Mouse (Mus musculus): ENCODE data around the gene Gjd3.
"Not testable (repeated sequence)": the region's sequence is repeated elsewhere in the genome, so short reads cannot be mapped to it uniquely, and the experiment has no call there.

Gjd3 gene

DNA sequence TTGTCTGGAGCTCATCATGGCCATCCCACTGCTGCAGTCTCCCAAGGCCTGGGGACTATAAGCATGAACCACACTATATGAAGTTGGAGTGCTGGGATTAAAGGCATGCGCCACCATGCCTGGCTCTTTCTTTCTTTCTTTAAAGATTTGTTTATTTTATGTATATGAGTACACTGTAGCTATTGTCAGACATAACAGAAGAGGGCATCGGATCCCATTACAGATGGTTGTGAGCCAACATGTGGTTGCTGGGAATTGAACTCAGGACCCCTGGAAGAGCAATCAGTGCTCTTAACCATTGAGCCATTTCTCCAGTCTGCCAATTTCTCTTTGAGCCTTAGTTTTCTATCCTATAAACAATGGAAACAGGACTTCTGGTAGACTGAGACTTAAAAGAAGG lies 49.0 kb downstream of the Gjd3 start:
- not testable (repeated sequence) for DNase-seq (ENCODE audit: low spot score)

DNA sequence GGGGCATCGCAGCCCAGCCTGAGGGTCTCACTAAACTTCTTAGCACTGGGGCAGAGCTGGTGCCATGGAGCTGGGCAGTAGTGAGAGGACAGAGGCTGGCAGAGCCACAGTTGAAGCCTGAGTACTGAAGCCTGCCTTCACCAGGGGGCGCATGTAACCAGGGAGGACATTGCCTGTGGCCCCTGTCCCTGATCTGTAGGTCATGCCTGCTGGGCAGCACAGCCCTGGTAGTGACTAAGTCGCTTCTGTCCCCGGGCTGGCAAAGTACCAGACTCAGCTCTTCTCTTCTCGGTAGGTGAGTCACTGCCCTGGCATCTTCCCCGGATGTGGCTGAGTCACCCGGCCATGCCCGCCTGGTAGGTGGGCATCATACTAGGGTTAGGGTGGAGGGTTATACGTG lies 49.7 kb downstream of the Gjd3 start:
- DNase-seq (ENCODE audit: low spot score) = peak; percentile 88

DNA sequence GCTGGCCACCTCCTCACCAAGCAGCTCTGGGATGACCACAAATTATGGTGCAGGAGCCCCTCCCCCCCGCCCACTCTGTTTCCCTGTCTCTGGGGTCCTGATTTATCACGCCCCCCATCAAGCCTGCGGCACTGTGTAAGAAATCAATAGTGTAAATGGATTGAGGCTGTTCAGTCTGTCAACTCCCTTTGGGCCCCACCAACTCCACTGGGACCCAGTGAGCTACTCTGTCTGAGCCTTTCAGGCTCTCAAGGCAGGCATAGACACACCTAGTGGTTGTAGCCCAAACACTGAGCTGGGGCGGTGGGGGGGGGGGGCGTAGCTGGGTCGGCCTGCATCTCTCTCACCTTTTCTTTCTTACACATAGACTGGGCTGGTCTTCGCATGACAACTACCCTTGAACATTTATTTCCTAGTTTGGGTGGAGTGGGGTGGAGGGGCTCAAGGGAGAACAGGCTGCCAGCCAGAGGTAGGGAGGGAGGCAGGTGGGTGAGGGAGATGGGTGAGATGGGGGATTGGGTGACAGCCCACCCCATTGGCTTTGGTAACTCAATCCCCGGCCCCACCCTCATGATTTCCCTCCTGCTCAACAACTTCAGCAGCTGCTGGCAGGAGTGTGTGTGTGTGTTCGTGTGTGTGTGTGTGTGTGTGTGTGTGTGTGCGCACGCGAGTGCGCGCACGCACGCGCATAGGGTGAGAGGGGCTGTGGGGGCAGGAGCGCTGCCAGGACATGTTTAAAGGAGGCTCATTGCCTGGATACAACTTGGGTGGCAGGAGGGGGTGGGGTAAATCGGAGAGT lies 50.3 kb downstream of the Gjd3 start:
- peak; percentile 45 for DNase-seq (ENCODE audit: low spot score)

Data from adipocyte (in vitro differentiated cells).